Mouse (Mus musculus): ENCODE data around the gene Folr1. TPM values are rescaled to one million over a fixed set of nuclear protein-coding genes. Genes with fewer than 3 reads are reported as not detected.

Folr1 gene
- polyA plus RNA-seq, 2 experiments, result 1.0 to 1.1 TPM

- no peak for ATAC-seq (ENCODE audit: low FRiP score, low read depth)
Observed at GRCm38 (mm10) chr7:101831437-101831836, 39.2 kb downstream of the Folr1 start.

GRCm38 (mm10) chr7:101830373-101830772, 40.2 kb downstream of the Folr1 start:
- H3K27me3 ChIP-seq (ENCODE audit: control insufficient read depth, insufficient read depth, low read length), result no peaks in the 10 kb centered on the region
- ATAC-seq (ENCODE audit: low FRiP score, low read depth), result no peak

More at GRCm38 (mm10) chr7:101831437-101831836, 39.2 kb downstream of the Folr1 start:
- no peak overlapping the region for H3K4me2 ChIP-seq (replicated peaks; ENCODE audit: low read depth, low read length, severe bottlenecking)
- no peak for TF ChIP-seq POLR2A (IDR thresholded peaks at IDR 0.05; ENCODE audit: borderline replicate concordance, extremely low read depth, insufficient read depth, insufficient read length)
- H3K27me3 ChIP-seq (ENCODE audit: control insufficient read depth, insufficient read depth, low read length), result no peaks in the 10 kb centered on the region
- H3K4me3 ChIP-seq (replicated peaks; ENCODE audit: low read length), result no peak overlapping the region
- peaks cover 22% of the 10 kb centered on the region for H3K4me1 ChIP-seq (ENCODE audit: control insufficient read depth, insufficient read depth, low read length)
- no peak overlapping the region for H3K9ac ChIP-seq (ENCODE audit: low read depth, low read length, severe bottlenecking)
- no peak for DNase-seq (ENCODE audit: low spot score)
- H3K9me3 ChIP-seq (ENCODE audit: control insufficient read depth, low read length), result no peaks in the 10 kb centered on the region
- peaks cover 78% of the 10 kb centered on the region for H3K36me3 ChIP-seq (ENCODE audit: control insufficient read depth, insufficient read depth, low read length)
- no peak overlapping the region for H3K27ac ChIP-seq (replicated peaks; ENCODE audit: low read depth, low read length)
- 92% methylated on average over 8 of the region's 8 CpGs for WGBS

GRCm38 (mm10) chr7:101823758-101824630, 46.6 kb downstream of the Folr1 start:
- peaks cover 40% of the 10 kb centered on the region for H3K27me3 ChIP-seq (ENCODE audit: control insufficient read depth, insufficient read depth, low read length)
- DNase-seq (ENCODE audit: low spot score) (no peak), ATAC-seq (ENCODE audit: low FRiP score, low read depth) (no peak)
- no peak overlapping the region for H3K27ac ChIP-seq (replicated peaks; ENCODE audit: low read depth, low read length)
- no peak overlapping the region for H3K9ac ChIP-seq (ENCODE audit: low read depth, low read length, severe bottlenecking)
- TF ChIP-seq POLR2A (IDR thresholded peaks at IDR 0.05; ENCODE audit: borderline replicate concordance, extremely low read depth, insufficient read depth, insufficient read length), result no peak
- peaks cover 13% of the 10 kb centered on the region; the same call in 1 of the 2 replicates for H3K4me1 ChIP-seq (ENCODE audit: control insufficient read depth, insufficient read depth, low read length)
- H3K9me3 ChIP-seq (ENCODE audit: control insufficient read depth, low read length), result no peaks in the 10 kb centered on the region
- no peak overlapping the region for H3K4me2 ChIP-seq (replicated peaks; ENCODE audit: low read depth, low read length, severe bottlenecking)
- WGBS, result 85% methylated on average over 17 of the region's 18 CpGs
- H3K4me3 ChIP-seq (replicated peaks; ENCODE audit: low read length), result no peak overlapping the region
- H3K36me3 ChIP-seq (ENCODE audit: control insufficient read depth, insufficient read depth, low read length), result peaks cover 58% of the 10 kb centered on the region

More at GRCm38 (mm10) chr7:101830373-101830772, 40.2 kb downstream of the Folr1 start:
- no peak for DNase-seq (ENCODE audit: low spot score)
- H3K4me2 ChIP-seq (replicated peaks; ENCODE audit: low read depth, low read length, severe bottlenecking), result no peak overlapping the region
- TF ChIP-seq POLR2A (IDR thresholded peaks at IDR 0.05; ENCODE audit: borderline replicate concordance, extremely low read depth, insufficient read depth, insufficient read length), result no peak
- H3K9ac ChIP-seq (ENCODE audit: low read depth, low read length, severe bottlenecking), result no peak overlapping the region
- H3K27ac ChIP-seq (replicated peaks; ENCODE audit: low read depth, low read length), result no peak overlapping the region
- H3K9me3 ChIP-seq (ENCODE audit: control insufficient read depth, low read length), result no peaks in the 10 kb centered on the region
- H3K36me3 ChIP-seq (ENCODE audit: control insufficient read depth, insufficient read depth, low read length), result peaks cover 88% of the 10 kb centered on the region
- H3K4me1 ChIP-seq (ENCODE audit: control insufficient read depth, insufficient read depth, low read length), result peaks cover 18% of the 10 kb centered on the region
- no peak overlapping the region for H3K4me3 ChIP-seq (replicated peaks; ENCODE audit: low read length)
- WGBS, result 100% methylated on average over 3 of the region's 3 CpGs

GRCm38 (mm10) chr7:101822836-101823757, 47.5 kb downstream of the Folr1 start:
- ATAC-seq (ENCODE audit: low FRiP score, low read depth) (no peak), DNase-seq (ENCODE audit: low spot score) (peak; percentile 43)
- no peak overlapping the region for H3K27ac ChIP-seq (replicated peaks; ENCODE audit: low read depth, low read length)
- no peak overlapping the region for H3K9ac ChIP-seq (ENCODE audit: low read depth, low read length, severe bottlenecking)
- no peak overlapping the region for H3K4me3 ChIP-seq (replicated peaks; ENCODE audit: low read length)
- TF ChIP-seq POLR2A (IDR thresholded peaks at IDR 0.05; ENCODE audit: borderline replicate concordance, extremely low read depth, insufficient read depth, insufficient read length), result no peak
- no peaks in the 10 kb centered on the region for H3K9me3 ChIP-seq (ENCODE audit: control insufficient read depth, low read length)
- no peak overlapping the region for H3K4me2 ChIP-seq (replicated peaks; ENCODE audit: low read depth, low read length, severe bottlenecking)
- H3K36me3 ChIP-seq (ENCODE audit: control insufficient read depth, insufficient read depth, low read length), result peaks cover 49% of the 10 kb centered on the region
- 34% methylated on average over 31 of the region's 32 CpGs for WGBS
- peaks cover 48% of the 10 kb centered on the region for H3K27me3 ChIP-seq (ENCODE audit: control insufficient read depth, insufficient read depth, low read length)
- peaks cover 16% of the 10 kb centered on the region; the same call in 1 of the 2 replicates for H3K4me1 ChIP-seq (ENCODE audit: control insufficient read depth, insufficient read depth, low read length)
